Mouse (Mus musculus) fat pad, adult 2 months (tissue): Measurements from ENCODE around the gene Ints14.
"Not testable (repeated sequence)": the region's sequence is repeated elsewhere in the genome, so short reads cannot be mapped to it uniquely, and the experiment has no call there.

Experiments
- DNase-seq: peaks from one replicate; pipeline ENCODE4 v3.0.0-alpha.2; 2011; ENCODE audit warnings: low read depth, low spot score; ENCODE audit errors: extremely low read depth

The Ints14 gene

DNA sequence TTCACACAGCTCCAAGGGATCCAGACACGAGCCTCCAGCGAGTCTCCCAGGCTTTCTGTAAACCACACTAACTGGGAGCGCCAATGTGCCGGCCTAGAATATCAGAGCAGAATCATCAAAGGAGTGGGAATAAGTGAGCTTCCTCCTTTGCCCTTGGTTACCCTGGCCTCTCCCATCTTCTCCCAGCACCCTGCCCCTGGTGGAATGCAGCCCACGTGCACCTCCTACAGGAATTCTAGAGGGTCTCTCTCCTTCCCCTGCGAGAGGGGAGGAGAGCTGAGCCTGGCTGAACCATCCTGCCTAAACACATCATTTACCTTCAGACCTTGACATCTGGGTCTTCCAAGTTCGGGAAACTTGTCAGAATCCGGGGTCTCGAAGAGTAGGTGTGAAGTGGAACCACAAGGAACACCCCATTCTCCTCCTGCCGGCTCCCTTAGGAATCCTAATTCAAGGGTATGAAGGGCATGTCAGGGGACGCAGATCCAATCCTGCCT, 9.5 kb upstream of the Ints14 start, which contains the start of gene Slc24a1:
Gene Slc24a1, minus strand, starts transcription at position 447 of the 497 bp plus-strand sequence.
- no peak for DNase-seq

DNA sequence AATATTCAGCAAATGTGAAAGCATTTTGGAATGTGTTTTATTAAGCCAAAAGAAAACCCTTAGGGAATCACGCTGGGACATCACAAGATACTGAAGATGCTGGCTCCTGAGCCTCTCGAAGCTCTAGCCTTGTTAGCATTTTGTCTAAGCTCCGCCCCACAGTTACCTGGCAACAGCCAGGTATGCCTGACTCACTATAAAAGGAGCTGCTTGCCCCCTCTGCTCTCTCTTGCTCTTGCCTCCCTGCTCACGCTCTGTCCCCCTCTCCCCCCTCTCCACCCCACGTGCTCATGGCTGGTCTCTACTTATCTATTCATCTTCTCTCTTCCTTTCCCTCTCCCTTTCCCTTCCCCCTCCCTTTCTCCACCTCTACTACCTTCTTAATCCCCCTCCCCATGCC, 8.7 kb upstream of the Ints14 start:
- no peak for DNase-seq

DNA sequence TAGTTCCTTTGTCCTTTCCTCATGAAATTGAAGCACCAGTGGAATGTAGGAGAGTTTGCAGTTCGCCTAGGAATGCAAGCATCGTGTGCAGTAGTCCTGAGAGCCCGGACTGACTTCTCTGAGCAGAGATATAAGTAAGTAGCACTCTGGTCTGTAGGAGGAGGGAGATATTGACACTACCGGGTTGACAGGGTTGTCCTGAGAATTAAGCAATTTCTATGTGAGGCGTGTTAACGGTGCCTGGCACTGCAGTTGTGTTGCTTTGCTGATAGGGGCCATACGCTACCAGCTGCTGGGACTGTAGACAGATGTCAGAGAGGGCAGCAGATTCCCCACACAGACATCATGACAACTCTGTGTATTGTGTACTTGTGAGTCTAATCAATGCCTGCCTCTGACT, 7.5 kb upstream of the Ints14 start:
- no peak for DNase-seq

DNA sequence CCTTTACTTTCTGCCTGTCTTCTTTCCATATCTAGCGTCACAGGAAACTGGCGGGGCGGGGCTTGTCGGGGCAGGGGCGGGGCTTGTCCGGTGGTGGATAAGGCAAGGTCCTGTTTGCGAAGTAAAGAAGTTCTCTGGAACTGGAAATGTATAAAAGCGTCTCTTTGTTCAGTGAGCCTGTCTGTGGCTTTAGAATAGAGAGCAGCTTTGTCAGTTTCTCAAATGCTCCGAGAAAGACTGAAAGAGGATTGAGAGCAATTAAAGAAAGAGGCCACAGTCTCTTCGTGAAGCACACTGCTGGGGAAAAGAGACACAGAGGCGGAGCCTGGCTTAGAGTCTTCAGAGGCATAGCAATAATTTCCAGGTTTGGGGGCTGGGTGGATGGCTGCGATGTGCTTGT, 4.4 kb upstream of the Ints14 start:
- no peak for DNase-seq

DNA sequence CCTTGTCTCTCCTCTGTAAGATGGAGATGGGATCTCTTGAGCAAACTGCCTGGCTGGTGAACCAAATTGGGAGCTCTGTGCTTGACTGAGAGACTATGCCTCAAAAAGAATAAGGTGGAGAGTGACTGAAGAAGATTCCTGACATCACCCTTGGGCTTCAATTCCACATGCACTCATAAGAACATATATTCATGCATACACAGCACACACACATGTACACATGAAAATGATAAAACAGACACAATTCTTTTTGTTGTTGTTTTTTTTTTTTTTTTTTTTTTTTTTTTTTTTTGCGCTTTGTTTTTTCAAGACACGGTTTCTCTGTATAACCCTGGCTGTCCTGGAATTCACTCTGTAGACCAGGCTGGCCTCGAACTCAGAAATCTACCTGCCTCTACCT, 3.4 kb upstream of the Ints14 start:
- DNase-seq: no peak

DNA sequence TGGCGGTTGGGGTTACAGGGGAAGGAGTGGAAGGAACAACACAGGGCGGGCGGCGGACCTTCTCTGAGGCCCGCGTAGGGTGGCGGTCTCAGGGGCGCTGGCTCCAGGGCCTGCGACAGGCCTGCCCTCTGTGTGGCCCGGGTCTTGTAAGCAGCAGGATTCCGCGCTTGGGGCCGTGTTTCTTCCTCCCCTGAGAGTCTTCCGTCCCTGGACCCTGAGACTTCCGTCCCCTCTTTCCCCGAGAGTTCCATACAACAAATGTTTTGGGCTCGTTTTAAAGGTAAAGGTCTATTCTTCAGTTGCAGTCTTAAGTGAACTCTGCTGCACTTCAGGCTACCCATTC, 244 bp downstream of the Ints14 start:
- DNase-seq: no peak

DNA sequence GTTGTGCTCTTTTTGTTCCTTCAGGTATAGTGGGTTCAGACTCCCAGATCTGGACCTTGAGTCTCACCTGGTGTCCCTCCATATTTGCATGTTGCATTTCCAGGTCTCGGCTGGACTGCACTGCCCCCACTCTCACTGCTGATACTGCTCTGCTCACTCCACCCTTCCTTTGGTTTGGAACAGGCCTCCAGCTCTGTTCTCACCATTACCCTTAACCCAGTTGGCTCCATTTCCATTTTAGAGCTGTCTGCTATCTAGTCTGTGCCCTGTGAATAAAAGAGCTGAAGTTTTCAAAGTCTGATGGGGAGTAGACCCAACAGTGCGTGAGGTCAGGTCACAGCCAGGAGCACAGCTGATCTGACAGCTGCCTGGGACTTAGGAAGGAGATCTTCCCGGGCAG, 19.8 kb downstream of the Ints14 start:
- no peak for DNase-seq

DNA sequence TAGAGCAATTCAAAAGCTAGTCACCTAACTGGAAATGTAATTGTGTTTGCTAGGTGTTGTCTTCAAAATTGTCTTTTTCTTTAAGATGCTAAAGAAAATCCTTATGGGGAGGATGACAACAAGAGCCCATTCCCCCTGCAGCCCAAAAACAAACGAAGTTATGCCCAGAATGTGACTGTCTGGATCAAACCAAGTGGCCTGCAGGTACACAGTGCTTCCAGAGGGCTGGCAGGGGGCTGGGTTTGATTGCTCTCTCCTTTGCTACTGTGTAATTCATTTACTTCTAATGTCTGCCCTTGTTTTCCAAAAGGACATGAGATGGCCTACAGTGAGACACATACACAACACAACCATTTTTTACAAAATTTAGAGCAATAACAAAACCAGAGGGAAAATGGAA, 21.2 kb downstream of the Ints14 start:
- DNase-seq: no peak

DNA sequence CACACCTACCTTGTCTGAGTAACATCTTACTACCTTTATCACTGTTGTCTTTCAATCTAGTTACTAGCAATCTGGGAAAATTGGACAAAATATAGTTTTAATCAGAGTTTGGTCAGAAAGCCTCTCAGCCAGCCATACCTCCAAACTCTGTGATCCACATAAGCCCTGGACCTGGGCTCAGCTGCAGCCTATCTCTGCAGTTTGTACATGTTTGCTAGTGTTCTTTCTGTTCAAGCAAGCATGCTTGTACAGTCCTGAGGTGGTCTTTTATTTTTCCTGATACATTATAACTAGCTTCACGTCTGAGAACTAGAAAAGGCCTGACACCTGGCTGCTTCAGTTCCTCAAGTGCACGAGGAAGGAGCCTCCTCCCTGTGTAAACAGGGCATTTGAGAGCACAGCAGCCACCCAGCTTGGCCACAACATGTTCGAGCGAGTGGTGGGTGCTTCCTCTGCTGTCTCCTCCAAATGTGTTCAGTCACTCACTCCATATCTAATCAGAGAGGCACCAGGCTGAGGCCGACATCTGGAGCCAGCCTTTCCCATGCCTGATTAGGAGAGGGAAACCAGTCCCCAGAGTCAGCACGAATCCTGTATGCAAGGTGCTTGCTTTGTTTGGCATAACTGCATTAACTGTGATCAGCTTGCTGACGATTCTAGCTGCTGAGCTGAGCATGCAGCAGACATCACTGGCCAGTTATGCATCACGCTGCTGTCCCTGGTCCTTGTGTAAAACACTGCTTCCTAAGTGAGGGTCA, 24.5 kb downstream of the Ints14 start:
- no peak for DNase-seq

DNA sequence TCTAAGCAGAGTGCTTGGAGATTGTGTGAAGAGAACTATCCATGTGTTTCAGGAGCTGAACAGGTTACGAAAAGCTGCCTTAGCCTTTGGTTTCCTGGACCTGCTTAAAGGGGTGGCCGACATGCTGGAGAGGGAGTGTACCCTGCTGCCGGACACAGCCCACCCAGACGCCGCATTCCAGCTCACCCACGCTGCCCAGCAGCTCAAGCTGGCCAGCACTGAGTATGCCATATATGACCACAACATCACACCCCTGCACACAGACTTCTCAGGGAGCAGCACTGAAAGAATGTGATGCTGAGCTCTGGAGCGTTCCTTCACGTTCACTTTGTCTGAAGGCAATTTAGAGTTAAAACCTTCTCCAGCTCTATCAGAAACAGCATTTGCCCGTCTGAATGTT, 25.1 kb downstream of the Ints14 start:
- no peak for DNase-seq

DNA sequence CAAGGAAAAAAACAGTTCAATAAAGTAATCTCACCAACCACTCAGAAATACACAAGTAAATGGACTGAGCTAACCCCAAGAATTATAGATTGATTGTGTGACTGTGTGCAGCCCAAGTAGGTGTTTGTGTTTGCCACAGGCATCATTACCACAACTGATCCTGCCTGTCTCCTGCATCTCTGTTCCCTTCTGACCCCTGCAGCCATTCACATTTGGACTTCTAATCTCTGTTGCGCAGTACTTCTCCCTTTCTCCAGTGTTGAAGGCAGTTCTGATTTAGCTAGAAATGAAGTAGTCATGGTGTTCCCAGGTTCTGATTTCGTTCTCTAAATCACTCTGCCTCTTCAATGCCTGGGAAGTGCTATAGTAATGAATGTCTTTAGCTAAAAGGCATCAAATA, 26.9 kb downstream of the Ints14 start:
- DNase-seq: no peak

DNA sequence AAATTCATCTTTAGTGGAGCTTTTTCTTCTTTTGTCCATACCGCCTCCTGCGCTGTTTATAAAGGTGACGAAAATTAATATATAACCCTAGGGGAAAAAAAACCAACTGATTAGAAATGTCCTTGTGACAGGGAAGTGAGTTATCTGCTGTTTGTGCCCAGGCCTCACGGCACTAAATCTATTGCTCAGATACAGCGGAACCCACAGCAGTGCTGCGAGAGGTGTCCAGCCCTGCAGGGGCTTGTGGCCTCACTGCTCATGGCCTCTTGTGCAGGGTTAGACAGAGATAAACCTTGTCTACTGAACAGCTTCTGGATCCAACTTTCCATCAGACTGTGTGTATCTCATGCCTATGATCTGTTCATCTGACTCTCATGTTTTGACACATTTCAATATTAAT, 27.7 kb downstream of the Ints14 start:
- no peak for DNase-seq

DNA sequence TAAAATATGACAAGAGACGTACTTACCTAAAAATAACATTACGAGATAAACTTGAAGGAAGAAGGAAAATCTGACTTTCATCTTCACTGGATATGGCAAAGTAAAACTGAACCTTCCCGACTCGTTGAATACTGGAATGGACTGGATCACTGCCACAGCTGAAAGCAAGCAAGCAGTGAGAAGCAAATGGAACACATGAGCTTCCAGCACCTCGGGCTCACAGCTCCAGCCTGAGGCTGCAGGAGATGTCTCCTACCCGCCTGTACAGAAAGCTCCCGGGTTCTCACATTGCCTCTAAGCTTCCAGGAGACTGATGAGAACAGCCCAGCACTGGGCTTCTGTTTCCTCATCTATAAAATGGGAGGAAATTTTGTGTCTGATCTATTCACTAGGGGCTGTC, 29.6 kb downstream of the Ints14 start:
- no peak for DNase-seq

DNA sequence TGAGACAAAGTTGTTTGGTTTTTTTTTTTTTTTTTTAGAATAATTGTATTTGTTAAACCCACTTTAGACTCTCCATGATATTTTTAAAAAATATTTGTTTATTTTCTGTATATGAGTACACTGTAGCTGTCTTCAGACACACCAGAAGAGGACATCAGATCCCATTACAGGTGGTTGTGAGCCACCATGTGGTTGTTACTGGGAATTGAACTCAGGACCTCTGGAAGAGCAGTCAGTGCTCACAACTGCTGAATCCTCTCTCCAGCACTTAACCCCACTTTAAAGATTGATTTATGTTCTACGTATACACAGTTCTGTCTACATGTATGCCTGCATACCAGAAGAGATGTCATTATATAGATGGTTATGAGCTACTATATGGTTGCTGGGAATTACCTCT, 34.8 kb downstream of the Ints14 start:
- not testable (repeated sequence) for DNase-seq

DNA sequence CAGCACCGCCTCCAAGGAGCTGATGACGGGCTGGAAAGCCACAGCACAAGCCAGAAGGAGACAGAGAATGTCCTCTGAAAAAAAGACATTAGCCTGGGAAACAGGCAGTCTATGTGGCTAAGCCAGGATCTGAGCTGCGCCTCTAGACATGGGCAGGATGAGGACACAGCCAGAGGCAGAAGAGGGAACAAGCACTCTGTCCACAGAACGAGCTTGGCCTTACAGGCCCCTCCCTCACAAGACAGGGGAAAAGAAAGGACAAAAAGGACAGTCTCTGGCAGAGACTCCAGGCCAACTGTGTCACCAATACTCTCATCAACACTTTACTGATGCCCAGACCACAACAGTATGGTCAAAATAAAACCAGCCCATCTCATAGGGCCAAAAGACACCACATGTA, 40.8 kb downstream of the Ints14 start:
- DNase-seq: no peak

DNA sequence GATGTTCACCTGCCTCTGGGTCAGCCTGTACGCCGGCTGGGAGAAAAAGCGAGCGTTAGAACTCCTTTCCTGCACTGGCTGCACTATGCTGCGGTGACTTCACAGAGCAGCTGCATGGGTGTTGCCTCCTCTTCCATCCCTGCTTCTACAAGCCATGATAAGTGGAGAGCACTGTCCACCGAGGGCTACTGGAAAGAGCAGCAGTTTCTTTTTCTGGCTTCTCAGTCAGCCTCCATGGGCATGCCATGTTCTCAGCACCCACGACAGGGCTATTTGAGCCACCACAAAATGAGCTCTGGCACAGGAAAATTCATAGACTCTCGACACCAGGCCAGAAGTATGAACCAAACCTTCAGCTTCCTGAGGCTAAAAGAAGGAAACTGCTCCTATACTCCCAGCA, 45.0 kb downstream of the Ints14 start:
- no peak for DNase-seq

DNA sequence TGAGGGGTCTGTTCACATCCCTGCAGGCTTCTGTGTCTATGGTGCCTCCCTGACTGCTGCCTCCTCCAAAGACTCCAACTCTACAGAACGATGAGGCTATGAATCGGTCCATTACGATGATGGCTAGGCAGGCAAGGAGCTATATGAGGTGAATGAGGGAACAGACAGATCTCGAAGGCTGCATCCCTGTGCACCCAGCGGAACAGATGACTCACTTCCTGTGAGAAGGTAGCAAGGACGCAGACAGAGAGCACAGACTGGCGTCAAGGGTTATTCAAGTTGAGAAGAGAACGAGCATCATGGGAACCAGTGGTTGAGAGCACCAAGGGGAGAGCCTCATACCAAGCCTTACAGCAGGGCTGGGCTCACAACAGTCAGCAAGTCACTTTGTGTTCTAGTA, 49.9 kb downstream of the Ints14 start:
- no peak for DNase-seq

DNA sequence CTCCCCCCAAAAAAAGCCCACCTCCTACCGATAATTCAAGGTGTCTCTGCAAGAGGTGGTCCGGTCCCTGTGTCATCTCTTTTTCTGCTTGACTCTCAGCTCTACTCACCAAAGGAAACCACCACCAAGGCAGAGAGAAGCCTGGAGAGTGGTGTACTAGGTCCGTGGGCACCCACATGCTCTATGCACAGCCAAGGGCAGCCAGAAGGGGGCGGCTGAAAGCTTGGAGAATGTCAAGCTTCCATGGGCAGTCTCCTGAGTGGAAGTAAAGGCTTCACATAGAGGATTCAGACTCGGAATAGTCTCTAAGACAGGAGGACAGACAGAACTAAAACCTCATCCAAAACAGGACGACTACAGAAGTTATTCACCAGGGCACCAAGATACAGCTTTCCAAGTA, 50.6 kb downstream of the Ints14 start:
- no peak for DNase-seq

DNA sequence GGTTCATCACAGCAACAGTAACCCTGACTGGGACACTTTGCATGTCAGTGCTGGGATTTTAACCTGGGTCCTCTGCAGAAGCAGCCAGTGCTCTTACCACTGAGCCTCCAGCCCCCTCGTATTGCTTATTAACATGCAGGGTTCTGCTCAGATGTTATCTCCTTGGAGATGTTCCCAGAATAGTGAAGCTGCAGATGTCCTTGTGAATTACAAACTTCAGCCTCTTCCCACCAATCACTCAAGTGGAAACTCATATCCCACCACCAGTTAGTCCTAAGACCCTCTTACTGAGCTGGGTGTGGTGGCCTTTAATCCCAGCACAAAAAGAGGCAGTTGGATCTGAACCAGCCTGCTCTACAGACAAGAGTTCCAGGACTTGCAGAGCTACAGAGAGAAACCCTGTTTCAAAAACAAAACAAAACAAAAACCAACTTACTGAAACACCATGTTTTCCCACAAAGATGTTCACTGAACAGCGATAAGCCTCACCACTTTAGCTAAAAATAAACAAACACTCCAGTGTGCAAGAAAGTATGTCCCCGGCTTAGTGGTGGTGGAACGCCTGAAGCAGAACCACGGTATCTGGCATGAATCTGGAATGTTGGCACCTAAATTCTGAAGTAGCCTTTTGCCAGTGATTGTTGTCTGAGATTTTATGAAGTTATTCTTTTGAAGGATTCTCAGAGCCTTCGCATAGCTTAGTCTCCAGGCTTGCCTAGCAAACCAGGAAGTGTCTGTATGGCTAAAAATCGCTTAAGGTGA, 54.9 kb downstream of the Ints14 start:
- no peak for DNase-seq

DNA sequence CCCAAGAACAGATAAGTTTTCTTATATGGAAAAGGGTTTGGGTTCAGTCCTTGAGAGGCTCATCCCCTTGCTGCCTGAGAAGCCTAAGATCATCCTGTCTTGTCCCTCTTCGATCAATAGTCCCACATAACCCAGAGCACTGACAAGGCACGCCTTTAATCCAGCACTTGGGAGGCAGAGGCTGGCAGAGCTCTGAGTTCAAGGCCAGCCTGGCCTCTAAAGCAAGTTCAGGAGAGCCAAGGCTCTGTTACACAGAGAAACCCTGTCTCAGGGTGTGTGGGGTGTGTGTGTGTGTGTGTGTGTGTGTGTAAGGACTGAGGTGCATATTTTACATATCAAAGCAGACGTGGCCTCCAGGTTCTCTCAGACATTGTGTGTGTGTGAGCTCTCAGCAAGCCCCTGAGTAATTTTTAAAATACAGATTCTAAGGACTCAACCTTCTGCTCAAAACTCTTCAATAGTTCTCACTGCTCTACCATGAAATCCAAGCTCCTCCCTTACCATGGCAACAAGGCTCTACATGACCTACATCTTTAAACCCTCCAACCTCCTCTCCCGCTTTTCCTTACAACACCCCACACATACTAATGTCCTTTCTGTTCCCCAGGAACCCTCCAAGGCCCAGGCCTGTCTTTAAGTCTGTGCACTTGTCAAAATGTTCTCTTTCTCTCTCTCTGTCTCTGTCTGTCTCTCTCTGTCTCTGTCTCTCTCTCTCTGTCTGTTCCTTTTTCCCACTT, 55.7 kb downstream of the Ints14 start:
- DNase-seq: no peak

DNA sequence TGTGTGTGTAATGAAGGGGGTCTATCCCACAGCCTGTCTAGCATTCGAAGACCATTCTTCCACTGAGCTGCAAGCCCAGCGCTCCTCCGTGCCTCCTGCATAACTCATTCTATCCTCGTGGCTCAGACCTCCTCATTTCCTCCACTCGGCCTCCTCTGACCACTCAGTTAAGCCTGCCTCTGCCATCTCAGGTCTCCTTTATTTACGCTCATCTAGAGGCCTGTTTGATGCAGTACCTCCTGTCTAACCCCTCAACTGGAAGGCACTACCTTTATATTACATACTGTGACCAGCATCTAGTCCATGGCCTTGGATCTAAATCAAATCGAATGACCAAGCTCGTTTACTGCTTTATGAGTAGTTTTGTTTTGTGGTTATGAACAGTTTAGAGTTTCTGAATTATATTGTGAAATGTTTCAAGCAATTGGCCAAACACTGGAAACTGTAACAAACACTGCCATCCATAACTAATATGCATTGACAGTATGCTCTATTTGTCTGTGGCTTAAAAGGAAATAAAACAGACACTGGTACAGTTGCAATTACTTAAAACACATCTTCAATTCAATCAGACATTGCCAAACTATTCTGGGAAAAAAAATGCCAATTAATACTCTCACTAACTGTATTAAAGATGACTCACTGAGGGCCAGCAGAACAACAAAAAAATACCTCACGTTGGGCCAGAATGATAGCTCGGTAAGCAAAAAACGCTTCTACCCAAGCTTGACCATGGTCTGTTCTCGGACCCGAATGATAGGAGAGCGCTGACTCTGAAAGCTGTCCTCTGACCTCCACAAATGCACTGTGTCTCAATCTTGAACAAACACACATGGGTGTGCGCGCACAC, 56.5 kb downstream of the Ints14 start:
- no peak for DNase-seq
